Mouse (Mus musculus): ENCODE results near the gene Elmod1.

The Elmod1 gene

GRCm38 (mm10) chr9:53910331-53910730, 64.8 kb downstream of the Elmod1 start:
- DNase-seq (ENCODE audit: low read depth, low spot score): no peak

- no peak for DNase-seq (ENCODE audit: low read depth, low spot score)
These were observed 68.3 kb downstream of the Elmod1 start for GRCm38 (mm10) chr9:53906798-53907197.

- no peak for DNase-seq (ENCODE audit: low read depth, low spot score)
These were observed 69.7 kb downstream of the Elmod1 start for GRCm38 (mm10) chr9:53905418-53905817.

GRCm38 (mm10) chr9:53903215-53903842, 71.8 kb downstream of the Elmod1 start:
- no peak for DNase-seq (ENCODE audit: low read depth, low spot score)

GRCm38 (mm10) chr9:53899836-53900235, 75.3 kb downstream of the Elmod1 start:
- no peak for DNase-seq (ENCODE audit: low read depth, low spot score)

GRCm38 (mm10) chr9:53895827-53896226, 79.3 kb downstream of the Elmod1 start:
- DNase-seq (ENCODE audit: low read depth, low spot score): no peak

- peak; percentile 2 for DNase-seq (ENCODE audit: low read depth, low spot score)
These were observed 85.0 kb downstream of the Elmod1 start for GRCm38 (mm10) chr9:53890075-53890474.

GRCm38 (mm10) chr9:53883588-53884280, 91.4 kb downstream of the Elmod1 start:
- no peak for DNase-seq (ENCODE audit: low read depth, low spot score)

- DNase-seq (ENCODE audit: low read depth, low spot score): no peak
These were observed 97.7 kb downstream of the Elmod1 start for GRCm38 (mm10) chr9:53877423-53877822.

- DNase-seq (ENCODE audit: low read depth, low spot score): no peak
These were observed 101.9 kb downstream of the Elmod1 start for GRCm38 (mm10) chr9:53873239-53873638.
